Mouse (Mus musculus) urinary bladder, postnatal 25 days (tissue): ENCODE results near the gene Casp9.
A peak's percentile ranks its signal among the peaks of the same experiment; 100 is the strongest.
"Not testable (repeated sequence)": the region's sequence is repeated elsewhere in the genome, so short reads cannot be mapped to it uniquely, and the experiment has no call there.

Experiments used
- DNase-seq: peaks from one replicate; pipeline ENCODE4 v3.0.0; 2022; ENCODE audit warnings: low spot score

Gene Casp9

DNA sequence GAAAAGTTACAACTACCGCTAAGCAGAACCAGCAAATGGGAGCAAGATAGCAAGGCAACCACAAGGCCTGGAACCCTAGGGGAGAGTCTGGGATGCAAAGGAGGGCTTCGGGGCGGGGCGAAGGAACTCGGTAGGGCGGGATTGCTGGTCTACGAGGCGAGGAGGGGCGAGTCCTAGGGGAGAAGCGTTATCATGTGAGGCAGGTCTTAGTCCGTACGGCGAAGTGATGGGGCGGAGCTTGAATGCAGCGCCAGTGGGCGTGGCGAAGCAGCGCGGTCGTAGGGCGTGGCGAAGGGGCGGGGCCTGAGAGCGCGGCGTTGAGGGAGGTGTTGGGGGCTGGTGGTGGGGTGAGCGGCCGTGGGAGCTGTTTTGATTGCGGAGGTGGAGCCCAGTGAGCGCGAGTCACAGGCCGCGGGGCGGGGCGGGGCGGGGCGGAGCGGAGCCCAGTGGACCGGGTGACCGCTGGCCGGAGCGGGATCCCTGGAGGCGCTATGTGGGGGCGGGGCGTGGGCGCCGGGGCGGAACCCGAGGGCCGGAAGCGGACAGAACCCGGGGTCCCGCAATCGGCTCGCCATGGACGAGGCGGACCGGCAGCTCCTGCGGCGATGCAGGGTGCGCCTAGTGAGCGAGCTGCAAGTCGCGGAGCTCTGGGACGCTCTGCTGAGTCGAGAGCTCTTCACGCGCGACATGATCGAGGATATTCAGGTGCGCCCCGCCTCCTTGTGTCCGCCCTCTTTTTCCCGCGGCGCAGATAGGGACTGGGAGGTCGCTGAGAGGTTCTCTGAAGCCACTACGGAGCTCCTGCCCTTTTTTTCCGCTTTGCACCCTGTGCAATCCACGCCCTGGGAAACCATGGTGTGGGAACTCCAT lies at the start of gene Casp9:
TSS of gene Casp9 (plus strand) at position 331 of the 870 bp plus-strand sequence.
- DNase-seq = peak; percentile 99

DNA sequence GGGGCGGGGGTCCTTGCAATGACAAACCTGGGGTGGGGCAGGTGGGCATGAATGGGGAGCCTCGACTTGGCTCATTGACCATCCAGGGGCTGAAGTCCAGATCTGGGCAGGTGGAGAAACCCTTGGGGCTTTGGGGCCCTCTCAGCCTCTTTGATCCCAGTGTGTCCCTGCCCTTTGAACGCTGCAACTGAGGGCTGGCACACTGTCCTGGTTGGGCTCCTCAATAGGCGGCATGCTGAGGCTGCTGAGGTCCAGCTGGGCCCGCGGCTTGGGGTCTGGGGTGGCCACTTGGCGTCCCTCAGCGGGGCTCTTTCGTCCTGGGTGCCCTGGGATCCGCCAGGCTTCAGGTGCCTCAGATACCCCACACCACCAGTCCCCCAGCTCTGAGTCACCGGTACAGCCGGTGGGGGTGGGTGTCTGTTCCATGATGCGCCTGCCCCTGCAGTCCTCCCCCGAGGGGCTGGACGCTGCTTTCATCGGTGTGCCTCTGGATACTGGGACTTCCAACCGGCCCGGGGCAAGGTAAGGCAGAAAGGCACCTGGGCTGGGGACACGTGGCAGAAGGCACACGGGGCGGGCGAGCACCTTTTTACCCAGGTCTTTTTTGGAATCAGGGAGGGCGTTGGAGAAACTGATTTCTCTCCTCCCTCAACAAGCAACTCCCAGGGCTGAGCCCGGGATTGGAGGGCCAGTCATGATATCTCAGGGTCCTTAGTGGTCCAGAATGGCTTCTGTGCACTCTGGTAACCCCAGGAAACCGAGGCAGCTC lies 46.6 kb upstream of the Casp9 start, which contains the start of gene Agmat:
TSS of gene Agmat (plus strand) at position 95 of the 769 bp plus-strand sequence.
- no peak for DNase-seq

DNA sequence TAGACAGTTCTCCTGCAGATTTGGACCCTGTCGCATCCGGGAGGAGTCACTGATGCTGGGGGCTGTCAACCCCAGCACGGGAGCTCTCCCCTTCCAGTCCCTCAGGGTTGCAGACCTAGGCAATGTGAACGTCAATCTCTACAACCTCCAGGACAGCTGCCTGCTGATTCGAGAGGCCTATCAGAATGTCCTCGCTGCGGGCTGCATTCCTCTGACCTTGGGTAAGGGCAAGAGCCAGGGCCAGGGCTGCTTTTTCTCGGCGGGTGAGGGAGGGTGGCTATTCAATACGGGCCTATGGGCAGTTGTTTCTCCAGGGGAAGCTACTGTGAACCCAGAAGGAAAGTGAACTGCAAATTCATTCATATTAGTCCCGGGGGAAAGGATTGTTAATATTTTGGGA lies 43.9 kb upstream of the Casp9 start:
- no peak for DNase-seq

DNA sequence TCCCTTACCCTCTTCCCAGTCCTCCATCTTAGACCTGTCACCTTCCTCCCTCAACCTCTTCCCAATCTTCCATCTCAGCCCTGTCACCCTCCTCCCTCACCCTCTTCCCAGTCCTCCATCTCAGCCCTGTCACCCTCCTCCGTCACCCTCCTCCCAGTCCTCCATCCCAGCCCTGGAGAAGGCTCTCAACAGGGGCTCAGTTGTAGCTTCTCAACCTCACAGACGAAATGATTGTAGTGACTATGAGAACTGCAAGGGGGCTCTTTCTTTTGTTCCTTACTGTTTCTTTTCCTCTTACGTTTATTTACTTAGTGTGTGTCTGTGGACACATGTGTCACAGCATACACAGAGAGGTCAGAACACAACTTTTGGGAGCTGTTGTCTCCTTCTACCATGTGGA lies 42.6 kb upstream of the Casp9 start:
- DNase-seq = no peak

DNA sequence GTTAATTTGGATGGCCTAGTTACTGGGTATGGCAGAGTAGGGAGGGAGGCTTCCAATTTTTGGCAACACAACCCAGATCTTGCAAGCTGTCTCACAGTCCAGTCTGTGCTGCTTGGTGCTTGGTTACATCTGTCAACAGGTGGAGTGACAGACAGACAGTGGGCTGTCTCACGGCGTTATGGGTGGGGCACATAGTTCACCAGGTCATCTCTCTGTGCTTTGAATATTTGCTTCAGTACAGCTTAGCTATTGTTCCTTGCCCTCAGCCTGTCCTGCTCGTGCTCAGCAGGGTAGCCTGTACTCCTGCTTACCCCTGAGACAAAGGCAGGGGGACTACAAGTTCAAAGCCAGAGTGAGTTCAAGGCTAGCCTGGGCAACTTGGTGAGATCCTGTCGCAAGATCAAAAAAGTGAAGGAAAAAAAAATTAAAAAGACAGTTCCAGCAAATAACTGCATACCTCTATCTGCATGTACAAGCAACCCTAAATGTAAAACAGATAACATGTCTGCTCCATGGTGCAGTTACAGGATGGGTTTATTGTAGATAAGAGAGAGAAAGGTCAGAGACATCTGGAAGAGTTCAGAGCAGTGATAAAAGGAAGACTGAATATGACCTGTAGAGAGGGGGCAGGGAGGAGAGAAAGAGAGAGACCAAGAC lies 41.9 kb upstream of the Casp9 start:
- no peak for DNase-seq

DNA sequence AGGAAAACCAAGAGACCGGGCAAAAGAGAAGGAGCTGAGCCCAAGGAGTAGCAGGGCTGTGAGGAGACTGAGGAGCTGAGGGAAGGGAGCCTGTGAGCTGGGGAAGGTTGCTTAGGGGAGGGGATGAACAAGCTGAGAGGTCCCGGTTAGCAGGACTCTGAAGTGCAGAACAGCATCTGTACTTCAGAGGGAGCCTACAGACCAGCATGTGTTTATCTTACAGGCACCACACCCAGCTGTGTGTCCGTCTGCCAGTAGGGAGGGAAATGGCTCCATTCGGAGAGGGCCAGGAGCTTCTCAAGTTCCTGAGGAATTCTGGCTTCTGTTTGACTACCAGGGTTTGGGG lies 41.4 kb upstream of the Casp9 start:
- no peak for DNase-seq

DNA sequence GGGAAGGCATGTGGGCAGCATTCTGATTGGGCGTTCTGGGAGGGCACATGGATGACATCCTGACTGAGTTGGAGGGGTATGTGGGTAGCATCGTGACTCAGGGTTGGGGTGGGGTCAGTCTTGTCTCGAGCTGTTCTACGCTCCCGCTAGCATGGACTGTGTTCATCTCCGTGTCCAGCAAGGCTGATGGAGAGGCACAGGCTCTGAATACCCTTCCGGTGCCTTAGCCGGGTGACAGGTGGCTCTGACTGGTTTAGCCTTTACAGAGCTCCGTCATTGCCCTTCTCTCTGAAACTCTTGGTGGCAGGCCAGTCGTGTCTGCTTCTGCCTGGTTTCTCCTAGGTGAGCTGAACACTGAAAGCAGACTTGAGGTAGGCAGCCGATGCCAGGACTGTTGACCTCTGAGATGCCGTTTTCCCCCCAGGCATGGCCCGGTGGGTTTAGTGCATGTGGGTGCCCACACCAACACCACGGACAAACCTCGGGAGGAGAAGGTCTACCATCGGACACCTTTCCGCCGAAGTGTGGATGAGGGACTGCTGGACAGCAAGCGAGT lies 38.0 kb upstream of the Casp9 start:
- DNase-seq = no peak

DNA sequence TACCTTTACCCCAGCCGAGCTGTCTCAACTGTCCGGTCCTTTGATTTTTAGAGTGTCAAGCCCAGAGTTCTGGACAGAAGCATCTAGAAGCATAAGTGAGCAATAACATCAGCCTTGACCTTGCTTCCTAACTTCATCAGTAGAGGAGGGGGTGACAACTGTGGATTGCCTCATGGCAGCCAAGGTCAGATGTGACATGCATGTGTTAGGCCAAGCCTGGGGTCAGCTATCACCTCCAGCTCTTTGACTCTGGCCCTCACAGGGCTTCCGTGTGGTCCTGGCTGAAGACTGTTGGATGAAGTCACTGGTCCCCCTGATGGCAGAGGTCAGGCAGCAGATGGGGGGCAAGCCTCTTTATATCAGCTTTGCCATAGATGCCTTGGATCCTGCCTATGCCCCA lies 36.3 kb upstream of the Casp9 start:
- no peak for DNase-seq

DNA sequence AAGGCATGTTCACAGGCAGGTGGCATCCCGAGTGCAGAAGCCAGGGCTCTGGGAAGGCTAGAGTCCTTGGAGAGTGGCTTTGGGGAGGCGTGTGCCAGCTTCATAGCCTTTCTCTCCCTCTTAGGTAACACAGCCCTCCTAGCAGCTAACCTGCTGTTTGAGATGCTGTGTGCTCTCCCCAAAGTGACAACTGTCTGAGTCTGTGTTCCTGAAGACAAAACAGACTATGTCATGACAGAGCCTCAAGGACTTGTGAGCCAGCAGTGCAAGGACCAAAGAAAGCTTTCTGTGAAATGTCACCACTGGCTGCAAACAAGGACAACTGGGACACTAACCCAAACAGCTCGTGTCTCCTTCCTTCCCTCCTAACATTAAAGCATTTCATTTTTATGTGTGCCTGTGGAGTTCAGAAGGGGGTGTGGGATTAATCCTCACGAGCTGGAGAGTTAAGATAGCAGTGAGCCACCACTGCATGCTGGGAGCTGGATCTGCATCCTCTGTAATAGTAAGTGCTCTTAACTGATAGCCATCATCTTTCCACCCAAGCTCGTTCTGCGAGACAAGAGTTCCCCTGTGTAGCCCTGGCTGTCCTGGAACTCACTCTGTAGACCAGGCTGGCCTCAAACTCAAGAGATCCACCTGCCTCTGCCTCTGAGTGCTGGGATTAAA lies 34.4 kb upstream of the Casp9 start:
- no peak for DNase-seq

DNA sequence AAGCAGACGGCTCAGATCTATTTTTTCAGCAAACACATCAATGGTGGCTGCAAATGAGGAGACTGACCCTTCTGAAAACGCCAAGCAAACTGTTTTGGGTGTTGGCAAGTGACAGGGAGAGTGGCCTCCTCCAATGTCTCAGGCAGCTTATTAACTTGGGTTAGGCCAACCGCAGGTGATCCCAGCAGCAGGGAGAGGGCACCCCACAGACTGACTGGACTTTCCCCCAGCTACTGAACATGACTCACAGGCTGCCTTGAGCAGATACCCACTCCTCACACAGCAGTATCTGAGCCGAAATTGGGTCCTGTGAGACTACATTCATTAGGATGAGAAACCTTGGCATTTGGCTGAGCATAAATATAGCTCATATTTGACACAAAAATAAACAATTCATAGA lies 32.5 kb upstream of the Casp9 start:
- no peak for DNase-seq

DNA sequence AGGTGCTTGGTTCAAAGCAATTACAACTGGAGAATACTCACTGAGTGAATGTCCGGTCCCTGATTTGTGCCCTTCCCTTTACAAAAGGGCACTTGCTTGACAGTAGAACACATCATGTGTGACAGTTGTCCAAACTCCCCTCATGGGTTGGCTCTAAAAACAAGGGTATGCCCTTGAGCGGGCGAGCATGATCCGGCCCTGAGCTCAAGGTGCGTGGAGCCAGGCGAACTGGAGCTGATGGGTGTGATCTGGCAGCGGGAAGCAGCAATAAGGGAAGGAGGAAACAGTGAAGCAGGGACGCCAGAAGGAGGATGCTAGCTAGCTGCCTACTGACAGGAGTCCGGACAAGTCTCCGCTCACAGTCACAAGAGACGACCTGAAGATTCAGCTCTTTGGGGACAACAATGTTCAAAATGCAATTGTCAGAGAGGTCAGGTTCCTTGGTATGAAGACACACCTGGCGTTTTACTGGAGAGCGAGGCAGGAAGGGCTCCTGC lies 31.3 kb upstream of the Casp9 start:
- DNase-seq = no peak

DNA sequence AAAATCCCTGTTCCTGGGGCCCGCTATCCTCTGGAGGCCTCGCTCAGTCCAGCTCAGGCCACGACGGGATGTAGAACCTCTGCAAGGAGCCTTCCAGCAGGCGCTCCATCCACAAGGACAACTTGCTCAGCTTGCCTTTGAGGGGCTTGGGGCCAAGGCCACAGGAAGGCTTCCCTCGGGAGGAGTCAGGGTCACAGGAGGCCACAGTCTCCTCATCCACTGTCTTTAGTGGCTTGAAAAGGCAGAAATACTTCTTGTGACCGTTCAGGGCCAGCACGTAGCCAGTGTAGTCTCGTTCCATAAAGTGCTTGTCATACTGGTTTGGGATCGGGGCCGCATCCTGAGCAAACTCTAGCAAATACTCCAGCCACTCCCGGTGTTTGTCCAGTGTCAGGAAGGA lies 29.9 kb upstream of the Casp9 start:
- no peak for DNase-seq

DNA sequence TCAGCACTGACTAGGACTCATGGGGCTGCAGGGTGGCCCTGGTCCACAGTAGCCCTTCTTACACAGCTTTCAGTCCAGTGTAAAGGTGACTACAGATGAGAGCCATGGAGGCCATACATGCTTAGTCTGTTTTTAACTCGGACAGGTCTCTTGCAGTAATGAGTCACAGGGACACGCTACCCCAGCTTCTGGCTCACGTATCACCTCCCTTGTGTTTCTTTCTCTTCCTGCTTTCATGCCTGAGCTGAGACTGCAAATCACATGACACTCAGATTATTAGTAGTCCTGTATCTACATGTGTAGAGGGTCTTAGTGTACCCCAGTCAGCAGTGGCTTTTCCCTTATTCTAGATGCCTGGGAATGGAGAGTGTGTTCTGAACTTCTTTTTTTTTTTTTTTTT lies 28.4 kb upstream of the Casp9 start:
- DNase-seq = no peak

DNA sequence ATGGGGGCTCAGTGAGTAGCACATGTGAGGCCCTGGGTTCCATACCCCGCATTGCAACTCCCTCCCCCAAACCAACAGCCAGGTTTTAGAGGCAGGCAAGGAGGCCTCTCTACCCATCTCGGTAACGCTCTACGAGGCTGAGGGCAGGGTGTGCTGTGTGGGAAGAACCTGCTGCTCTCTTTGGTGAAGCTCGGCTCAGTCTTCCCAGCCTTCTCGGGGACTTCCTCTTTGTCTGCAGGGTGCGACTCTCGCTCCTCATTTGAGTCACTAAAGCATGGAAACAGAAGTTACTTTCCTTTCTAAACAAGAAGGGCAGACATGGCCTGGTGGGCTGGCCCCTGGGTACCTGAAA lies 27.1 kb upstream of the Casp9 start:
- DNase-seq = no peak

DNA sequence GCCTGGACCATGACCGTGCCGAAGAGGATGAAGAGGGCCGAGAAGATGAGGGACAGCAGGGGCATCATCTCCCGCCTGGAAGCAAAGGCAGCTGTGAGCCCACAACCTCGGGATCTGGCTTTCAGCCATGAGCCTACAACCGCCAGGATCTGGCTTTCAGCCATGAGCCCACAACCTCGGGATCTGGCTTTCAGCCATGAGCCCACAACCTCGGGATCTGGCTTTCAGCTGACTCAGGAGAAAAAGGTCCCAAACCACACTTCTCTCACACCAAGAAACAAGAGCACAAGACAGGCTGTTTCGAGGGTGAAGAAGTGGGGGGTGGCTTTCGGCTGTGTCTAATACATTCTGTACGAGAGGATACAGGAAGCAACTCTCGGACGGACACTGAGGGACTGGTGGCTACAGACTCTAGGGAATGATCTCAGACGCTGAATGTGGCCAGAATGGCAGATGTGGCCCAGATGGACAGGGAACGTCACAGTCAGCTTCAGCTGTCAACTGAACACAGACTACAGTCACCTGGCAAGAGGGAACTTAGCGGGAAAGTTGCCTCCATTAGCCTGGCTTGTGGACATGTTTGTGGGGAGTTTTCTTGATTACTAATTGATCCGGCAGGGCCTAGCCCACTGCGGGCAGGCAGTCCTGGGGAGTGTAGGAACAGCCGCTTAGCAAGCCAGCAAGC lies 26.6 kb upstream of the Casp9 start:
- DNase-seq = no peak

DNA sequence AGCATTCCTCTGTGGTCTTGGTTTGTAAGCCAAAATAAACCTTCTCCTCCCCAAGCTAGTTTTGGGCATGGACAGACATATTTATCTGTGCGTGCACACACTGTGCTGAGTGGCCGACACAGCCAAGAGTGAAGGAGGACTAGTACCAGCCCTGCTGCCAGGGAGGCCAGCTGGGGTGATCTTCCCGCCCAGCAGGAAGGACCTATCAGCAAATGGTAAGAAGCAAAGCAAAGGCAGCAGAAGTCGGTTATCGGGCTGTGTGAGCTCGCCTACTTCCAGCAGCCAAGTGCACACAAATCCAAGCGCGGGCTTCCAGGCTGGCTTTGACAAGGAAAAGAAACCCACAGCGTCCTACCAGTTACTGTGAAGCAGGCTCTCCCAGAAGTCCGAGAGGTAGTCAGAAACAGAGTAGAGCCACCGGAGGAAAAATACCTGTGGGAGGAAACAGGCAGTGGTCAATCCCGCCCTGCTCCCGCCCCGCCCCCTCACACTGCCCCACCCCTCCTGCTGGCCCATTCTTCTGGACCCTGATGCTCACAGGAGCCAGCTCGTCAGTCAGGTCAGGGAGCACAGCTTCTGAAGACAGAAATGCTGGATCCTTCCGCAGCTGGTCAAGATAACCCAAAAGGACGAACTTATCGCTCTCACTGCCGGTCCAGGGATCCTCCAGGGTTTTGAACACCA lies 25.9 kb upstream of the Casp9 start:
- no peak for DNase-seq

DNA sequence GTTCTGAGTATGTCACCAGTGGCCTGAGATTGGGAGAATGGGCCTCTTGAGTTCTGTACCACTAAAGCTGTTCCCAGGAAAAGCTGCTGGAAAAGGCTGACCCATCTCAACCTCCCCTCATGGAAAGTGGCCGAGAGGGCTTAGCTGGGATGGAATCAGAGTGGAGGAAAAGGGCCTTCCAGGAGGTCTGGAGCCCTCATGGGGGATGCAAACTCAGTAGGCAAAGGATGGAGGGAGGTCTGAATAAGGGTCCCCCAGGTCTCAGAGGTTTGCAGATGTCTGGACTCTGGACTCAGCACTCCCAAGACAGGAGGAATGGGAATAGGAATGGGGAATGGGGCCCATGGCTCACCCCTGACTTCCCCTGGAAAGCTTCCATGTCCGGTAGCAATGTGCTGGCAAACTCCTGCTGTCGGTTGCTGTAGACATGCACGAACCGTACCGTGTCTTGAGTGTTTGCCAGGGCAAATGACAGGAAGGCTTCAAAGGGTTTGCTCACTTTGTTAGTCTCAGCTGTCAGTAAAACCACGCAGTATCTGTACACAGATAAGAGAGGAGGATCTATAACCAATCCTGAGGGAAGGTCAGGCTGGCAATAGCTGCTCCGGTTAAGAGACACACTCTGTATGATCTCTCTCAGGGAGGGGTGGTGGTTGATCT lies 23.8 kb upstream of the Casp9 start:
- no peak for DNase-seq

DNA sequence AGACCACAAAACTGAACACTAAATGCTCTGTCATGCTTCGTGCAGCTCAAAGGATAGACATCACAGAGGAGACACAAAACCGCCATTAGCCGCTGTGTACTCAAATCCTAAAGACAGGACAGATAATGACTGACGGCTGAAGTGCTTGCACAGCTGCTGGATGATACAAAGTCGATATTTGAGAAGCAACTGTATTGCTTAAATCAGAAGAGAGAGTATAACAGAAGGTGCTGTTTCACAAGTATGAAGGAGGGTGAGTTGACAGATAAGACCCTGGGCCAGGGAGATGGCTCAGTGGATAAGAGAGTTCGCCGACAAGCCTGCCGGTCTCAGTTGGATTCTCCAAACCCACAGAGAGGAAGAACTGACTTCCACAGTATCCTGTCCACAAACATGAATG lies 21.6 kb upstream of the Casp9 start:
- no peak for DNase-seq

DNA sequence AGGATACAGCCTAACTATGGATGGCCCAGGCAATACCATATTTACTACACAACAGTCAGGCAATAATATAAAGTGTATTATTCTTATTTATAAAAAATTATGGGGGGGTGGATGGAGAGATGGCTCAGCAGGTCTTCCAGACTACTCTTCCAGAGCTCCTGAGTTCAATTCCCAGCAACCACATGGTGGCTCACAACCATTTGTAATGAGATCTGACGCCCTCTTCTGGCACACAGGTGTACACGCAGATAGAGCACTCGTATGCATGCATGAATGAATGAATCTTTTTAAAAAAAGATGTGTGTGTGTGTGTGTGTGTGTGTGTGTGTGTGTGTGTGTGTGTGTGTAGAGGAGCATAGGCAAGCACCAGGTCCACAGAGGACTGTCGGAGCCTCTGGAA lies 20.4 kb upstream of the Casp9 start:
- DNase-seq = not testable (repeated sequence)

DNA sequence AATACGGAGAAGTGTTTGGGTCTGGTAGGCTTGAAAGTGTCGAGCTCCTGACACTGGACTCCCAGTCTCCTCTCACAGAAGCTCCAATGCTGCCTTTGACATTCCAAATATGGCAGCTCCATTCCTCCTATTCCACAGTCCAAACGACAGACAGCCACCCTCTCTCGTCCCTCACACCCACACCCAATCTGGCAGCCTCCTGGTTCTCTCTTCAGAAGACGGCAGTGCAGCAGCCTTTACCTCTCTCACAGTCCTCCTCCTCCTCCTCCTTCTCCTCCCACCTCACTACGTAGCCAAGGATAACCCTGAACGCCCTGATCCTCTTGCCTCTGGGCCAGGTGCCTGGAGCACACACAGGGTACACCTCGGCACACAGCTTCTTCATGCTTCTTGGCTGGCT lies 13.6 kb upstream of the Casp9 start:
- no peak for DNase-seq
